Mouse (Mus musculus): ENCODE results near the gene Sema3c.

DNA sequence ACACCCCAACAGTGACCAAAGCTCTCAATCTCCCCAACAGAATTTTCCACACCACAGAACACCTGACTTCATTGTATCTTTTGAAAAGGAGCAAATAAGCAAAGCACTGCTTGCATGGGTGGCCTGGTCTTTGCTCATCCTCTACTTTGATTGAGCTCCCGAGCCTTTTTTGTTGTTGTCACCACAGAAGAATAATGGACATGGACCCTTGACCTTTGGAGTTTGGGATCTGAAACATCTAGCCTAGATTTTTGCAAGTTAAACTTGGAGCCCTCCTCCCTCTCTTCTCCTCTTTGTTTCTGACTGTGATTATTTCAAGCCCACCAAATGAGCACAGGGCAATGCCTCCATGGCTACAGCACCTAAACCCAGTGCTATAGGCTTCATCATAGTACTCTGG lies 54.5 kb downstream of the Sema3c start:
- no peak for TF ChIP-seq POLR2A (IDR thresholded peaks at IDR 0.05; ENCODE audit: borderline replicate concordance, extremely low read depth, low read depth, low read length)
- no peak for TF ChIP-seq CTCF (IDR thresholded peaks at IDR 0.05; ENCODE audit: insufficient read depth, low read length)
